Mouse (Mus musculus) forebrain, embryonic 16.5 days (tissue): ENCODE measurements around the gene Mob2. TPM values are rescaled to one million over a fixed set of nuclear protein-coding genes. Genes with fewer than 3 reads are reported as not detected.
A peak's percentile ranks its signal among the peaks of the same experiment; 100 is the strongest.

Source experiments
- ATAC-seq: fragments of 200-750 bp; cut with Nextera tagmentation; 2 replicates; pipeline ENCODE4 v1.8.0; 2017; ENCODE audit warnings: mild to moderate bottlenecking, moderate library complexity
- H3K27ac ChIP-seq: fragments of 300-500 bp; sonication (generic); 2 replicates; pipeline ENCODE4 v1.5.1; 2014; ENCODE audit warnings: low read length, control low read depth
- H3K27me3 ChIP-seq: fragments of 300-500 bp; sonication (generic); replicated peaks from 2 replicates; pipeline ENCODE4 v1.6.1; 2014; ENCODE audit warnings: low read length; ENCODE audit not compliant: control insufficient read depth, insufficient read depth
- H3K36me3 ChIP-seq: fragments of 300-500 bp; sonication (generic); 2 replicates; pipeline ENCODE4 v1.6.1; 2014; ENCODE audit not compliant: control insufficient read depth, insufficient read depth
- H3K4me1 ChIP-seq: fragments of 300-500 bp; sonication (generic); replicated peaks from 2 replicates; pipeline ENCODE4 v1.6.1; 2014; ENCODE audit warnings: low read length; ENCODE audit not compliant: control insufficient read depth, insufficient read depth
- H3K4me2 ChIP-seq: fragments of 300-500 bp; sonication (generic); 2 replicates; pipeline ENCODE4 v1.6.1; 2014; ENCODE audit warnings: mild to moderate bottlenecking, low read length, control low read depth
- H3K4me3 ChIP-seq: fragments of 300-500 bp; sonication (generic); replicated peaks from 2 replicates; pipeline ENCODE4 v1.5.1; 2014; ENCODE audit warnings: mild to moderate bottlenecking, low read length, control low read depth
- H3K9ac ChIP-seq: fragments of 300-500 bp; sonication (generic); replicated peaks from 2 replicates; pipeline ENCODE4 v1.6.1; 2014; ENCODE audit warnings: low read depth, low read length, control low read depth
- H3K9me3 ChIP-seq: fragments of 300-500 bp; sonication (generic); 2 replicates; pipeline ENCODE4 v1.6.1; 2016; ENCODE audit warnings: low read length; ENCODE audit not compliant: control insufficient read depth
- WGBS: fragments of 180-500 bp; shearing (Covaris S2); extraction: QIAGEN DNeasy Blood & Tissue Kit; methylation state at CpG from one replicate; pipeline ENCODE4 v1.1.7; 2014; 5-methylcytosine and 5-hydroxymethylcytosine counted together
- polyA plus RNA-seq: library from polyadenylated mRNA; unstranded; fragments of >200 nt; fragmentation: Nextera tagmentation; extraction: Ambion mirVana; gene quantifications from 2 replicates; pipeline ENCODE4 v1.2.1, GENCODE M21; 2015

Mob2 gene
- polyA plus RNA-seq, 1 experiment from 2014 or later = 53.2 TPM

DNA sequence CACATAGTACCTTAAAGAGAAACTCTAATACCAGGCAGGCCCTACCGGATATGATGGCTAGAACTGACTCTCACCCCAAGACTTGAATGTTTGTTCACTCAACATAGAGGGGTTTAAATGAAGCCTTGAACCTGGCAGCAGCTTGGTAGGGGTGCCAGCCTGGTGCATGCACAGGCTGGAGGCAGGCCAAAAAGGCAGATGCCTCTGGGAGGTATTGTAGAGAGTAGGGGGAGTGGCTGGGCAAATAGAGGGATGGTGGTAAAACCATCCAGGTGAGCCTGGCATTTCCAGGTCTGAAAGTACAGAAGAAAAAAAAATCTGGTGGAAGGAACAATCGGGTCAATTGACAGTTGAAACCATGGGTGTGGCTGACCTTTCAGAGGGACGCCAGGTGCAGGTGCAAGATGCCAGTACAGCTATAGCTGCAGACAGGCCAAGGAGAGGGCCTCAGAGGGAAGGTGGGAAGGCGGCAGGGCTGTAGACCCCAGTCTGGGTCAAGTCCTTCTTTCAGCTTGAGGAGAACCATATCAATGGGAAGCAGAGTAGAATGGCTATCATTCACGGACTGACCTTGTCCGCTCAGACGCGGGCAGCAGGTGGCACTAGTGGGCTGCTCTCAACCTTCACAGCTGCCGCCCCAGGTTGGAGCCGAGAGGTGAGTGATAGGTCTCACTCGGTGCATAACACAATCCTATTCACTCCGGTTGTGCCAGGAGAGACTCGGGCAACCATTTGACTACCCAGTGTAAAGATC is 9.8 kb upstream of the Mob2 start:
- H3K27me3 ChIP-seq = no peaks in the 10 kb centered on the region; the same call in 1 of the 2 replicates
- no peaks in the 10 kb centered on the region for H3K9me3 ChIP-seq
- H3K4me1 ChIP-seq = peaks cover 8% of the 10 kb centered on the region
- H3K4me3 ChIP-seq = 0 out of 2 replicates have a peak overlapping the region, but pooled peaks have one; percentile 1
- ATAC-seq = peak; percentile 77
- H3K36me3 ChIP-seq = no peaks in the 10 kb centered on the region
- 0 out of 2 replicates have a peak overlapping the region, but pooled peaks have one; percentile 18 for H3K9ac ChIP-seq
- 15% methylated on average over 13 of the region's 13 CpGs for WGBS
- peak overlapping the region; percentile 43 for H3K4me2 ChIP-seq
- H3K27ac ChIP-seq = no peak overlapping the region

DNA sequence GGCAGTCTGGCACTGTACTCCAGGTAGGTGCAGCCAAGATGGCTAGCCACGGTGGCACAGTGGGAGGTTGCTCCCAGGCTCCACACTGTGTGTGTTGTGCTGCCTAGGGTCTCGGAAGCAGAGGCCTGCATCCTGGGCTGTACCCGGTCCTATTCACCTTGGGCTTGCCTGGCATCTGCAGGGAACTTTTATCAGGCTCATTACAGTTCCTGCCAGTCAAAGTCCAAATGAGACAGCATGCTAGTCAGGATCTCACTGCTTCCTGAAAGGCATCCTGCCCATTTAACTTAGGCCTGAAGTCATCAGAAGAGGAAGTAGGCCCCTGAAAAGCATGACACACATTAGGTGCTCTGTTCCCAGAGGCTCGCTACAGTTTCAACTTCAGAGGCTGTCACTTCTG is 7.6 kb upstream of the Mob2 start:
- peaks cover 8% of the 10 kb centered on the region for H3K4me1 ChIP-seq
- H3K4me3 ChIP-seq = no peak overlapping the region
- 62% methylated on average over 4 of the region's 4 CpGs for WGBS
- H3K9ac ChIP-seq = no peak overlapping the region
- H3K27ac ChIP-seq = no peak overlapping the region
- no peak for ATAC-seq
- no peaks in the 10 kb centered on the region for H3K9me3 ChIP-seq
- H3K36me3 ChIP-seq = no peaks in the 10 kb centered on the region
- no peak overlapping the region for H3K4me2 ChIP-seq
- H3K27me3 ChIP-seq = no peaks in the 10 kb centered on the region; the same call in 1 of the 2 replicates

DNA sequence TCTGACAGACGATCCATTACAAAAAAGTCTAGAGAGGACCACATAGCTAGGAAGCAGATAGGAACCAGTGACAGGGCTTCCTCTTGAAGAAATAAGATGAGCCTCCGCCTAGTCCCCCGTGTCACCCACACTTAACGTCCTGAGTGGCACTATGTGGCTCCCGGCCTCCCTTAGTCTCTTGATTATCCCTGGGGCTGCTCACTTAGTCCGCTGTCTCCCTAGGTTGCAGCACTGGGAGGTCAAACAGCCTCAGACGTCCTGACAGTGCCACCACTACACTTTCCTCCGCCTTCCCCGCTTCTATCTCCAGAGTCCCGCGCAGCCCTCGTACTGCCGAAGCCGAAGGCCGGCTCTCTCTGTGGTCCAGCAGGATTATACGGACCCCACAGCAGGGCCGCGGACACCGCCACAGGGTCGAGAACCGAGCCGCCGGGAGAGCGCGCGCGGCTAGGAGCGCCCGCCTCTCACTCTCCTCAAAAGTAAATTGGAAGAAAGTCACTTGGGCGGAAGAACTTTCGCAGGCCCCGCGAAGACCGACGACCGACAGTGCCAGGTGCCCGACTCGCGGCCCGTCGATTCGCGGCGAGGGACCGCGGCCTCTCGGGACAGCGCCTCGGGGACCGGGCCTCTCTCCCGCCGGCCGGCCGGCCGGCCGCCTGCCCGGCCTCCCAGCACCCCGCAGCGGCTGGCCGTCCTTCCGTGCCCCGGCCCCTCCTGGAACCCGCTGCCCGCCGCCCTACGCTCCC is 507 bp downstream of the Mob2 start:
- peak; percentile 39 for ATAC-seq
- Histone ChIP-seq H3K9ac (peak overlapping the region; percentile 84), H3K4me3 (peak overlapping the region; percentile 94), H3K4me1 (peaks cover 20% of the 10 kb centered on the region), H3K36me3 (no peaks in the 10 kb centered on the region), H3K9me3 (no peaks in the 10 kb centered on the region), H3K27ac (peak overlapping the region; percentile 37; the same call in 1 of the 2 replicates), H3K27me3 (0 out of 2 replicates have a peak, but pooled peaks cover 2% of the 10 kb centered on the region), H3K4me2 (peak overlapping the region; percentile 92)
- WGBS = 2% methylated on average over 59 of the region's 66 CpGs

DNA sequence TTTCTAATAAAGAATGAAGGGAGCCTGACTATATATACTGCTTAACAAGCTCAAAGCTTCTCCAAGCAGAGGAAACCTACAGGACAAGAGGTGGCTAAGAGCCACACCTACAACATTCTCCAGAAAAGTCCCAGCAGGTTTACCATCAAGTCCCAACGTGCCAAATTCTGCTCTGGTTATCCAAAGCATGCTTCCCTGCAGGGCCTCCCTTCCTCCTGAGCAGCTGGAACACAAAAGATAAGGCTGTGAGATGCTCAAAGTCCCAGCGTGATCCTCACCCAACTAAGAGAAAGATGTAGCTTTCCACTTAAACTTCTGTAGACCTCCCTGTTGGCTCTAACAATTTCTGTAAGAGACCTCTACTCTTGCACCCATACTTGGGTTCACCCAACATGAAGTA is 1.8 kb downstream of the Mob2 start:
- ATAC-seq = no peak
- peaks cover 20% of the 10 kb centered on the region for H3K4me1 ChIP-seq
- no peak overlapping the region for H3K4me2 ChIP-seq
- 61% methylated on average over 2 of the region's 2 CpGs for WGBS
- no peaks in the 10 kb centered on the region for H3K9me3 ChIP-seq
- H3K27ac ChIP-seq = no peak overlapping the region
- no peaks in the 10 kb centered on the region for H3K36me3 ChIP-seq
- H3K27me3 ChIP-seq = 0 out of 2 replicates have a peak, but pooled peaks cover 2% of the 10 kb centered on the region
- no peak overlapping the region for H3K9ac ChIP-seq
- no peak overlapping the region for H3K4me3 ChIP-seq

DNA sequence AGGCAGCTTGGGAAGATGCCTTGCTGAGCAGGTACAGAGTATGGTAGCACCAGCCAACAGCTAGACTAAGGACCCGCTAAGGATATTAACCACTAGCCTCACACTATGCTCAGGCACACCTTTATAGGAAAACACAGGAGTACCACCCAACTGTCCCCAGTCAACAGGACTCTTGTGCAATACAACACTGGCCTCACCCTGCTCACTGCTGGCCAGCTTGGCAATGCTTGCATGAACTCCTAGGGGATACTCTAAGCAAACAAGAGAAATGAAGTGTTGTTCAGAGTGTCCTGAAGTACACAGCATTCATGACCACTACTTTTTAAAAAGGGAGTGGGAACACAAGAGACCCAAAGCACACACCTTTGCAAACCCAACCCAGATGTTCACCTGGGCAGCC is 3.7 kb downstream of the Mob2 start:
- 92% methylated on average over 1 of the region's 1 CpGs for WGBS
- no peak overlapping the region for H3K4me2 ChIP-seq
- no peak overlapping the region for H3K9ac ChIP-seq
- no peak overlapping the region for H3K4me3 ChIP-seq
- no peaks in the 10 kb centered on the region for H3K27me3 ChIP-seq
- peaks cover 20% of the 10 kb centered on the region for H3K4me1 ChIP-seq
- H3K9me3 ChIP-seq = no peaks in the 10 kb centered on the region
- no peaks in the 10 kb centered on the region for H3K36me3 ChIP-seq
- no peak for ATAC-seq
- H3K27ac ChIP-seq = no peak overlapping the region

DNA sequence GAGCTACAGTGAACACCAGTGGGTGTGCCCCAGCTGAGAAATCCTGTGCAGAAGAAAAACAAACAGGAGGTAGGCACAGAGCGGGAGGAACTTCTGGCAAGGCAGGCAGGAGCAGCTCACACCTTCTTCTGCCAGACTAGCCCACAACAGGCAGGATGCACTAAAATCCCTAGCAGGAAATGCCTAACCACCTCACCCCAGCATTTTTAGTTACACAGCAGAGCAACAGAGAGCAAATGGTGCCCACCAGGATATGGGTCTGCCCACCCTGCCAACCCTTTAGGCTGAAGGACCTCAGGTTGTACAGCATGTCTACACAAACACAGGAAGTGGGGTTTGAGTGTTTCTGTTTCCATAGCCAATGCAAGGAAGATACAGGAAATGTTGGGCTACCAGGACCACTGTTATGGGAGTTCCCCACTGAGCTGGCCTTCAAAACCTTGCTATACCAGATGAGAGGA is 4.2 kb downstream of the Mob2 start:
- WGBS = 95% methylated on average over 1 of the region's 1 CpGs
- Histone ChIP-seq H3K27me3 (no peaks in the 10 kb centered on the region), H3K9me3 (no peaks in the 10 kb centered on the region), H3K36me3 (no peaks in the 10 kb centered on the region), H3K4me1 (peaks cover 20% of the 10 kb centered on the region), H3K9ac (no peak overlapping the region), H3K4me2 (no peak overlapping the region), H3K4me3 (no peak overlapping the region), H3K27ac (no peak overlapping the region)
- ATAC-seq = no peak

DNA sequence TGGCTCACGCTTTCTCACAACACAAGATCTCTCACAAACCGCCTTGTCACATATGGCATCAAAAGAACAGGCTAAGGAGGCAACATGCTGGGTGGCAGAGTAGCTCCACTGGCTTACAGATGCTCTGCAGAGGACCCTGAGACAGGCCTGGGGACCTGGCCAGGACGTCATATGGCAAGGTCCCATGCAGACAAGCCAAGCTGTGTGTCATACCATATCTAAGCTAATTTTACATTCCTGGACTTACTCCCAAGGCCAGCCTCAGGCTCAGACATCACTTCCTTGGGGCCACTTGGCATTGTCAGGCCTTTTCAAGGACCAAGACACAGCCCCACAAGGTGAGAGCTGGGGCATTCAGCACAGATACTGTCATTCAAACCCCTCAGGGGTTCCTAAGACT is 5.4 kb downstream of the Mob2 start:
- H3K4me2 ChIP-seq = no peak overlapping the region
- no peaks in the 10 kb centered on the region for H3K9me3 ChIP-seq
- ATAC-seq = no peak
- H3K27ac ChIP-seq = no peak overlapping the region
- H3K4me3 ChIP-seq = no peak overlapping the region
- no peaks in the 10 kb centered on the region for H3K36me3 ChIP-seq
- H3K4me1 ChIP-seq = peaks cover 16% of the 10 kb centered on the region
- H3K9ac ChIP-seq = no peak overlapping the region
- H3K27me3 ChIP-seq = no peaks in the 10 kb centered on the region
- WGBS = 88% methylated on average over 3 of the region's 3 CpGs

DNA sequence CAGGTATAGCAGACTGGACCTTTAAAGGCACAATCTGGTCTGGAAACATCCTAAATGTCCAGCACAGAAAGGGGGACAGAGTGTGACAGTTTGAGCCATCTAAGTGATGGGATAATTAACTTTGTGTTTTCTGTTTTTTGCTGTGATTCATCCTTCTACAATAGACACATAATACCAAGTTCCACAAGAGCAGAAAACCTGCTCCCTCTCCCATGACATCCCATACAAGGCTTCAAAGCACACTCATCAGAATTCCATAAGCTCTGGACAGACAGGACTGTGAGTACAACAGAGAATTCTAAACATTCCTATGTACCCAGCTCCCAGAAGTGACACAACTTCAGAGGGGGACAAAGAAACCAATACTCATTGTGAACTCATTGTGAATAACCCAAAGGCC is 10.3 kb downstream of the Mob2 start:
- H3K36me3 ChIP-seq = no peaks in the 10 kb centered on the region
- no peak overlapping the region for H3K4me3 ChIP-seq
- H3K27me3 ChIP-seq = no peaks in the 10 kb centered on the region
- no peak for ATAC-seq
- H3K4me2 ChIP-seq = no peak overlapping the region
- H3K4me1 ChIP-seq = no peaks in the 10 kb centered on the region
- H3K9me3 ChIP-seq = no peaks in the 10 kb centered on the region
- H3K9ac ChIP-seq = no peak overlapping the region
- no peak overlapping the region for H3K27ac ChIP-seq

DNA sequence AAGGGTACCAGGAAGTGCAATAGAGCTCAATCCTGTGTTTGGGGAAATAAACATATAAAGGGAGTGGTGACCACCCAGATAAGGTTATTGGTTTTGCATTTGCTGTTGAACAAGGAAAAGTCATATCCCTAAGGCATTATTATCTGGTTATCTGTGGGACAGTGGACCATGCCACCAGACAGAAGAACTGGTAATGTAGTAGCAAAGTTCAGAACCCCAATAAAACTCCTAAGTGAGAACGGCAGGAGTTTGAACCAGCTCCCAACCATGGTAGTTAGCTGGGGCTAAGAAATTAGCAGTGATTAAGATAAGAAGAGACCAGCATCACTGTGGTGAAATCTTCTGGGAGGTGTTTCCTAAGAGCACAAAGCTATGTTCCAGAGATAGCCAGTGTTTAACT is 14.9 kb downstream of the Mob2 start:
- no peaks in the 10 kb centered on the region for H3K36me3 ChIP-seq
- H3K4me1 ChIP-seq = no peaks in the 10 kb centered on the region
- H3K9ac ChIP-seq = no peak overlapping the region
- no peak overlapping the region for H3K4me3 ChIP-seq
- WGBS = 85% methylated on average over 1 of the region's 1 CpGs
- H3K27ac ChIP-seq = no peak overlapping the region
- no peaks in the 10 kb centered on the region for H3K27me3 ChIP-seq
- no peaks in the 10 kb centered on the region for H3K9me3 ChIP-seq
- H3K4me2 ChIP-seq = no peak overlapping the region
- no peak for ATAC-seq
